Mouse (Mus musculus): ENCODE measurements at regions not wholly inside any gene's neighbourhood (a gene's known extent, or its start where the extent isn't known, plus 50 kb on each side); places are given as distances from the start of the nearest gene placed in this dataset.

- DNase-seq (ENCODE audit: low read depth), result no peak
These were observed 51.2 kb upstream of the Tln2 start for GRCm38 (mm10) chr9:67610696-67611095.

GRCm38 (mm10) chr9:67611676-67612075 lies 52.2 kb upstream of the Tln2 start:
- DNase-seq (ENCODE audit: low read depth), result no peak

- DNase-seq (ENCODE audit: low read depth), result peak; percentile 69
These were observed 52.6 kb upstream of the Tln2 start for GRCm38 (mm10) chr9:67612101-67612500.

- DNase-seq (ENCODE audit: low read depth), result no peak
These were observed 54.7 kb upstream of the Tln2 start for GRCm38 (mm10) chr9:67614068-67614727.

- no peak for DNase-seq (ENCODE audit: low read depth)
These were observed 56.7 kb upstream of the Tln2 start for GRCm38 (mm10) chr9:67616207-67616606.

- no peak for DNase-seq (ENCODE audit: low read depth)
These were observed 58.1 kb upstream of the Tln2 start for GRCm38 (mm10) chr9:67617341-67618217.

- DNase-seq (ENCODE audit: low read depth), result no peak
These were observed 61.4 kb upstream of the Tln2 start for GRCm38 (mm10) chr9:67620945-67621344.

GRCm38 (mm10) chr9:67627196-67627595 lies 67.7 kb upstream of the Tln2 start:
- no peak for DNase-seq (ENCODE audit: low read depth)

GRCm38 (mm10) chr9:67629624-67630023 lies 70.1 kb upstream of the Tln2 start:
- DNase-seq (ENCODE audit: low read depth), result no peak

GRCm38 (mm10) chr9:67630173-67630572 lies 70.7 kb upstream of the Tln2 start:
- no peak for DNase-seq (ENCODE audit: low read depth)

- no peak for DNase-seq (ENCODE audit: low read depth)
These were observed 72.3 kb upstream of the Tln2 start for GRCm38 (mm10) chr9:67631741-67632243.

- DNase-seq (ENCODE audit: low read depth), result no peak
These were observed 73.1 kb upstream of the Tln2 start for GRCm38 (mm10) chr9:67632521-67633025.

- DNase-seq (ENCODE audit: low read depth), result no peak
These were observed 73.7 kb upstream of the Tln2 start for GRCm38 (mm10) chr9:67633026-67633741.

GRCm38 (mm10) chr9:67633761-67634441 lies 74.4 kb upstream of the Tln2 start:
- DNase-seq (ENCODE audit: low read depth), result no peak

GRCm38 (mm10) chr9:67646820-67647219 lies 87.3 kb upstream of the Tln2 start:
- no peak for DNase-seq (ENCODE audit: low read depth)

GRCm38 (mm10) chr9:67664773-67665172 lies 94.5 kb upstream of the C2cd4b start:
- DNase-seq (ENCODE audit: low read depth), result no peak

GRCm38 (mm10) chr9:67670261-67671020 lies 88.8 kb upstream of the C2cd4b start:
- DNase-seq (ENCODE audit: low read depth), result no peak

- DNase-seq (ENCODE audit: low read depth), result no peak
These were observed 82.3 kb upstream of the C2cd4b start for GRCm38 (mm10) chr9:67676906-67677305.

GRCm38 (mm10) chr9:67683367-67683766 lies 75.9 kb upstream of the C2cd4b start:
- DNase-seq (ENCODE audit: low read depth), result peak; percentile 36

- no peak for DNase-seq (ENCODE audit: low read depth)
These were observed 66.8 kb upstream of the C2cd4b start for GRCm38 (mm10) chr9:67692396-67692795.

GRCm38 (mm10) chr9:67693716-67694115 lies 65.5 kb upstream of the C2cd4b start:
- DNase-seq (ENCODE audit: low read depth), result no peak
